Mouse (Mus musculus) cerebellum, postnatal 14 days (tissue): ENCODE results near the gene Gemin5.
"Not testable (repeated sequence)": the region's sequence is repeated elsewhere in the genome, so short reads cannot be mapped to it uniquely, and the experiment has no call there.

Source experiments
- DNase-seq, 2 experiments: peaks; one replicate each; pipeline ENCODE4 v3.0.0; 2021; ENCODE audit warnings: mixed read lengths in 2 of 2

Gemin5 gene

DNA sequence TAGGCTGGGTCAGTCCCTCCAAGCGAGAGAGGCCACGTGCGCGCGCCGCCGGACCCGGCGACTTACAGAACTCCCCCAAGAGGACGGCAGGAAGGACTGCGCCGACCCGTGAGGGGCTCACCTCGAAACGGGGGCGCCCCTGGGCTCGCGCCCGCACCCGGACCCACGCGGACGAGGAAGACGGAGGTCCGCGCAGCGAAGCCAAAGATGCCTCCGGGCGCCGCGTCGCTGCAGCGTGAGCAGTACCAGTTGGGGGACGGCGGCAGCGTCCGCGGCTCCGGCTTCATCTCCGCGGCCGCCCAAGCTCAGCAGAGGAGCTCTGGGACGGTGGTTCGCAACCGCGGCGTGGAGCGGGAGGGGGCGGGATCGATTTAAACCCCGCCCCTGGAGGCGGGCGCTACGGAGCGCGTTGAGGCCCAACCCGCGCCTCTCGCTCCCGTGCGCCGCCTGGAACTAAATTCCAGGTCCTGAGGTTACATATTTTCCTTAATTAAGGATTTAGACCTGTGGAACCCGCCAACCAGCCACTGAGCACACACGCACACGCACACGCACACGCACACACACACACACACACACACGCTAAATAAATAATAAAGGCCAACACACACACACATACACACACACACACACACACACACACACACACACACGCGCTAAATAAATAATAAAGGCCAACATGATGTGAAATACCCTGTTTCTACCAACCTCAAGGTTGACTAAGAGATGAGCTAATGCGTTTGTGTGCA, at the start of gene Gemin5:
Gene Gemin5, minus strand, starts transcription at position 373 of the 749 bp plus-strand sequence.
- DNase-seq = peak; percentile 92 to 93

DNA sequence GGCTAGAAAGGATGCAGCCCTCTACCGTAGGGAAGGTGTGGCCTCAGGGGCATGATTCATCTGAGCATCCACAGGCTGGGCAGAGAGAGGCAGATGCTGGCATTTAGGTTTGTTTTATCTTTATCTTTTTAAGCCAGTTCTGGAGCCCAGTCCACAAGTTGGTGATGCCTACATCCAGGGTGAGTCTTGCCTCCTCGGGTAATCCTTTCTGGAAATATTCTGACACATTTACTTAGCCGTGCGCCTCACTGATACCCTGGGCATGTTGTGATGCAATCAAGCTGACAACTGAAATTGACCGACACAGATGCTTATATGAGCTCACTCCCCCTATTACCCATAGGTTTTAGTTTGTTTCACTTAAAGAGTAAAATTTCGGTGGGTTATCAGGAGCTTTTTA, 48.5 kb upstream of the Gemin5 start:
- DNase-seq = no peak

DNA sequence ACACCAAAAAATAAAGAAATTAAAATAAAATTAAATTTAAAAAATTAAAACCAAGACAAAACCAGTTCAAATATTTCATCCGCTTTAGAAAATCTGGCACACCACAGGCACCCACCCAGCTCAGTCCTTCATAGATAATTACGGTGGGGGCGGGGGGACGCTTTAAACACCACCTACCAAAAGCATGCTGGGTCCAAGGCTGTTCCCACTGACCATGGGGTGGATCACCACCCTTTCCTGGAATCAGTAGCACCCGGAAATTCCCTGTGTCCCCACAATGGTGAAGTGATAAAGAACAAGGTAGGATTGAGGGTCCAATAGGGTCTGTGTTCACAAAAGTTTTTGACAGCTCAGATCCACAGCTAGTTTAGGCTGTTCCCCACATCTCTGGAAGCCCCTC, 47.5 kb upstream of the Gemin5 start:
- DNase-seq = no peak

DNA sequence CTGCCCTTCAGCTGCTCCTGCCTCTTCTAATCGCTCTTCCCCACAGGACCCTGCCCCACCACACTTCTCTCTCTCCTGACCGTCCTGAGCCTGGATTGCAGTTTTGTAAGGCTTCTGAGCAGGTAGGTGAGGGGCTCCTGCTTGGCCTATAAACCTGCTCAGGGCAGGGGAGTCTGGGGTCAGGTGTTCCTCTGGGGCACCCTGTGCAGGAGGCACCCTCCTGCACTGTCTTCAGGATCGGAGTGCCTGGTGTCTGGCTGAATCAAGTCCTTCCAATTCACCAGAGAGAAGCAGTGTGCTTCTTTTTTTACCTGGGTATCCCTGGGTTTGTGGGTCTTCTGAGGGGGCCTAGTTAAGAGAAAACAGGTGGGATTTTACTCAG, 46.7 kb upstream of the Gemin5 start:
- not testable (repeated sequence) for DNase-seq

DNA sequence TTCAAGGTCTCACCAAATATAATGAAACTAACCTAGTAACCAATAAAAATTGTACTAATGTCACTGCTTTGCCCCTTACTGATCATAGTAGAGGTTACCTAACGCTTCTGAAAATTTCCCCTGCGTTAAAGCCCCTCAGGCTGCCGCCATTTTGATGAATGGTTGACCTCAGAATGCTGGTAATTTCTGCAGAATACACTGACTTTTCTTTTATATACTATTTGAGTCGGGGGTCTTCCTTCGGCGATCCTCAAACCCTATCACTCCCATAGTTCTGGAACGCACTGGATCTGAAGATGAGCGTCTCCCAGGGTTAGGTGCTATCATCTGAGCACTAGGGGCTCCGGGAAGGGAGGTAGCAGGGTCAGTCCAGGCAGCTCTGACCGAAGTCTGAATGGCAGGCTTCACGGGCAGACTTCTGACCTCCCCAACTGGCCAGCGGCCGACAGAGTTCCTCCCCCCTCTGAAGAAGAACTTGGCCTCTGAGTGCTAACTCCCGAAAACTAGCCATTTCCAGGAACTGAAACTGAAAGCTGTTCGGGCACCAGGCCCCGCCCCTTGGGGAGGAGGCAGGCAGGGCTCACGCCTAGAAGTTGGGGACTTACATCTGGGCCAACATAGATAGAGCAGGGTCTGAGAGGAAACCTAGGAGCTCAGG, 46.2 kb upstream of the Gemin5 start:
- DNase-seq = peak in 1 of 2 experiments; percentile 17

DNA sequence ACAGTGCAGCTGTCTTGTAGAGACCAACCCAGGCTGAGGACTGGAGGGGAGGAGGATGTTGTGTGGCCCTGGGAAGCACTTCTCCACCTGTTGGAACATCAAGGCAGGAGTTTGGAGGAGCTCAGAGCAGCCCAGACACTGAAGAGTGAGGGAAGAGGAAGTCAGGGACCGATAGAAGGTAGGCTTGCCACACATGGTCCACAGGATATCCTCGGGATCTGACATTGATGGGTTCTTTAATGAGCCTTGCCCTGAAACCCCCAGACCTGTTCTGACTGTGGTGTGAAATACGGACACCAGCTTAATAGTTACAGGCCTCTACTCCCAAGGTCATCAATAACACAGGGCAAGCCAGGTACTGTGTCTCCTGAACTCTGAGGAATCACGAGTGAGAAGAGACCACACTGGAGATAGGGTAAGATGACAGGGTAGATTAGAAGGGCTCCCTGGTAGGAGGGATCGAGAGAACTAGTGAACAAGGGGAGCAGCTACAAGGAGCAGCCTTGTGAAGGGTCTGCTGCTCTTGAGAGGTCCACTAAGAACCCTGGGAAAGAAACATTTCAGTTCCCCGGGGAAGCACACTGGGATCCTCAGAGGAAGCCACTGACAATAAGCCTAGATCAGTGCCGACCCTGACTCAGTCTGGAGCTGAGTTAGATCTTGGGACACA, 45.5 kb upstream of the Gemin5 start:
- DNase-seq = no peak

DNA sequence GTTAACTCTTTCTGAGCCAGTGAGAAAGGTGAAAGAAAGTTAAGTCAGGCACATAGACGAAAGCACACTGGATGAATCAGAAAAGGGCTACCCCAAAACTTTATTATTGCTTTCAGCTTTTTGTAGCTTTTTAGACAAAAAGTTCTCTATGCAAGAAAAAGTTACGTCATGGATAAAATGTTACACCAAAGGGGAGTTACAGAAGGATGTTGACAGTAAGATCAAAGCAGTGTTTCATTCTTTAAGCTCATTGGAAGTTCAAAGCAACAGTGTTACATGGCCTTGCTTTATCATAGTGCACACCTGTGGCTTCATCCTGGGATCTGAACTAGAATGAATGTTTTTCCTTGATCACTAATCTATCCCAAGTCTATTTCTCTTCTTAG, 43.3 kb upstream of the Gemin5 start:
- DNase-seq = no peak

DNA sequence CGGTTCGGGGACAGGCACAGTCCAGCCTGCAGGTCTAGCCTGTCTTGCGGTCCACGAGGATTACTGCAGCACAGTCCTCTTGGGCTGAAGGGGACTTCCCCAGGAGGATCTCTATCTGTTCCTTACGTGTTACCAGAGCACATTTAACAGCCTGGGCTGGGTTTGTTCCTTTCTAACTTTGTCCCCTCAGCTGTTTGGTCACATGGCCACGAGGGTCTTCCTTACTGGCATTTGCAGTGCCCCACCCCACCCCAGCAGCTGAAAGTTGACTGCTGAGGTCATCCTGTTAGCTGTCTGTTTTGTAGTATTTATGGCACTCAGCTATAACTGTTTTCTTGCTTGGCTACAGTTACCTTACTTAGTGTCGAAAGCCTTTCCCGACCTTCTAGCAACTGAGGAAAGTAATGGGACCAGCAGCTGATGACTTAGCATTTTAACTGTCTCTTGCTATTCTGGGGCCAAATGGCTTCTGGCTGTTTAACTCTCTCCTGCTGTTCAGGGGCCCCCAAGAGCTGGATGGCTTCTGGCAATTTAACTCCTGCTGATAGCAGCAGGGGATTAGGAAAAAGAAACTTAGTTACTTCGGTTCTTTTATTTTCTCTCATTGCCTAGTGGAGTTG, 42.8 kb upstream of the Gemin5 start:
- no peak for DNase-seq

DNA sequence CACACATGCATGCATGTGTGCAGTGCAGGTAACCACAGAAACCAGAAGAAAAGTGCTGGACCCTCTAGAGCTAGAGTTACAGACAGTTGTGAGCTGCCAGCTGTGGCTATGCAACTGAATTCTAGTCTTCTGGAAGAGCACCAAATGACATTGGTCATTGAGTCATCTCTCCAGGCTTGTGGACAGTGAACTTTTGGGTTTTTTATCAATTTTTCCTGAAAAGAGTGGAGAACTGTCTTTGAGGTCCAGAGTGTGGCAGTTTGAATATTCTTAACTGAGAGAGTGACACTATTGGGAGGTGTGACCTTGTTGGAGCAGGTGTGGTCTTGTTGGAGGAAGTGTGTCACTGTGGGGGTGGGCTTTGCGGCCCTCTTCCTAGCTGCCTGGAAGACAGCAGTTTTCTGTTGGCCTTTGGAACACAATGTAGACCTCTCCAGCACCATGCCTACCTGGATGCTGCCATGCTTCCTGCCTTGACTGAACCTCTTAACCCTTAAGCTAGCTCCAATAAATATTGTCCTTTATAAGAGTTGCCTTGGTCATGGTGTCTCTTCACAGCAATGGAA, 42.1 kb upstream of the Gemin5 start:
- no peak for DNase-seq

DNA sequence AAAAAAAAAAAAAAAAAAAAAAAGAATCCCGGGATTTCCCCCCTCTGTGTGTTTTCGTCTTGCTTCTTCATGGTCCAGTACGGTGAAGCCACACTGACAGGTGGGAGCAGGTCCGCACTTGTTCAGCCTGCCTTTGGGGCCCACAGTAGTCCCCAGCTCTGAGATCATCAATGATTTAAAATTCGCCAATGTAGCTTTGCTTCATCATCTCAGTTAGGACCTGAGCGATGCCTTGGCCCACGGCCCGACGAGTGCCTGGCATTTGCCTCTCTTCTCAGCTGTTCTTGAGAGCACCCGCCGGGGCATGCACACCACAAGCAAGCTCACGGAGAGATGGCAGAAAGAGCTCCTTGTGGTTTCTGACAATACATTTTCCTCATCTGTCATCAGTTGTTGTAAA, 32.7 kb upstream of the Gemin5 start:
- peak; percentile 45 to 51 for DNase-seq

DNA sequence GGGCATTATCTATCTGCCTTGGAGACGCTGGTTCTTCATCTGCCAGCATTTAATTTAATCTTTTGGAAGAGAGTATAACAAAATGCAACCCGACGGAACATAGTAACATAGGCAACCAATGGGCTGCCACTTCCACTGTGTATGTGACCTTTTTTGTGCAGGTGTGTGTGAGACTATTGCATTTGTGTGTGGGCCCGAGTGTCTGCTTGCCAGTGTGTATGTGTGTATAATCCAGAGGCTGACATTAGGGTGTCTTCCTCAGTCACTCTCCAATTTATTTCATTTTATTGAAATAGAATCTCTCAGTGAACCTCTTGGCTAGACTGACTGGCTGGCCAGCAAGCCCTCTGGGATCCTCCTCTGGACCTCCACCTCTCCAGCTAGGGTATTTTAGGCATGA, 31.9 kb upstream of the Gemin5 start:
- DNase-seq = no peak

DNA sequence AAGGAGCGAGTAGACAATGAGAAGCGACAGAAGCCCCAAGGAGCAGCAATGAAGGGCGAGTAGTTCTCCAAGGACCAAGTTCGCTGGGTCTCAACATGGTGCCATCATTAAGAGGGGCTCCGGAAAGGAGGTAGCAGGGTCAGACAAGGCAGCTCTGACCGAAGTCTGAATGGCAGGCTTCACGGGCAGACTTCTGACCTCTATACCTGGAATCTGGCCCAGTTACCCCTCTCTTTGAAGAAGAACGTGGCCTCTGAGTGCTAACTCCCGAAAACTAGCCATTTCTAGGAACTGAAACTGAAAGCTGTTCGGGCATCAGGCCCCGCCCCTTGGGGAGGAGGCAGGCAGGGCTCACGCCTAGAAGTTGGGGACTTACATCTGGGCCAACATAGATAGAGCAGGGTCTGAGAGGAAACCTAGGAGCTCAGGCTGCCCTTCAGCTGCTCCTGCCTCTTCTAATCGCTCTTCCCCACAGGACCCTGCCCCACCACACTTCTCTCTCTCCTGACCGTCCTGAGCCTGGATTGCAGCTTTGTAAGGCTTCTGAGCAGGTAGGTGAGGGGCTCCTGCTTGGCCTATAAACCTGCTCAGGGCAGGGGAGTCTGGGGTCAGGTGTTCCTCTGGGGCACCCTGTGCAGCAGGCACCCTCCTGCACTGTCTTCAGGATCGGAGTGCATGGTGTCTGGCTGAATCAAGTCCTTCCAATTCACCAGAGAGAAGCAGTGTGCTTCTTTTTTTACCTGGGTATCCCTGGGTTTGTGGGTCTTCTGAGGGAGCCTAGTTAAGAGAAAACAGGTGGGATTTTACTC, 31.1 kb upstream of the Gemin5 start, which contains the start of the genes Igtp and Irgm2:
Gene Igtp, plus strand, starts transcription at position 328 of the 809 bp plus-strand sequence.
Gene Irgm2, plus strand, starts transcription at position 390 of the 809 bp plus-strand sequence.
- DNase-seq = peak; percentile 28 to 43

DNA sequence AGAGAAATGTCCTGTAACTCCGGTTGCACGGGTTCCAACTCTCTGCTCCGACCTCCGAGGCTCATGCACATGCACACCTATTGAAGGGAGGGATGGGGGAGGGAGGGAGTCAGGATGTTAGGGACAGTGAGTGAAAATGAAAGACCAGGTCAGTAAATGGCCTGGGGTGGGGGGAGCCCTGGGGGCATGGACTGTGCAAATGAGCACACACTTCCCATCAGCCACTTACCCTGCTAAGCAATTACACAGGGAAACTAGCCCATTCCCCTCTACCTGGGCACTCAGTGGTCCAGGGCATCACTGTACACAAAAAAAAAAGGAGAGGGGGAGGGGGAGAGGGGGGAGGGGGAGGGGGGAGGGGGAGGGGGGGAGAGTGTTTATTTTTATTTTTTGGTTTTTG, 30.3 kb upstream of the Gemin5 start:
- DNase-seq = no peak

DNA sequence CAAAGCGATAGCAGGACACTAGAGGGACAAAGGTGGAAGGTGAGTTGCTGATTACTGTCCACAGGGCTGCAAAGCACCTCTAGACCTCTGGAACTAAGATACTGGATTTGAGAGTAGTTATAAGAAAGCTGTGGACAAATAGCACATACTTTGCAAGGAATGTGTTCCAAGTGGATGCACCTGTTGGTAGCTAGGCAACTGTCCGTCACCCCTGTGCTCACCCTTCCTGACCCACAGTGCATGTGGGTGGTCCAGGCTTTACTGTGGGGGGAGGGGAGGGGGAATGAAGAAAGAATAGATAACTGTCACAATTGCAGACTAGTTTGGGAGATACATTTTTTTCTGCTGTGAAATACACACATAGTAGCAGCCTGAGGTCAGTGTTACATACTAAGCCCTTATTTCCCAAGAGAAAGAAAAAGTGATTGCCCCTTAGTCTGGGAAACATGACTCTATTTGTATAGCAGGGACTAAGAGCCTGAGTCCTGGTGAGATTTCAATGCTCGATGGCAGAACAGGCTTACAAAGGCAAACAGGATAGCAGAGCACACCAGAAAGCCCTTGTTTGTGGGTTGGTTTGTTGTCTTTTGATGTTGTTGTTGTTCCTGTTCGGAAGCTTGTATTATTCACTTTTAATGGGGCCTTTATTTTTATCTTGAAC, 25.7 kb upstream of the Gemin5 start:
- no peak for DNase-seq

DNA sequence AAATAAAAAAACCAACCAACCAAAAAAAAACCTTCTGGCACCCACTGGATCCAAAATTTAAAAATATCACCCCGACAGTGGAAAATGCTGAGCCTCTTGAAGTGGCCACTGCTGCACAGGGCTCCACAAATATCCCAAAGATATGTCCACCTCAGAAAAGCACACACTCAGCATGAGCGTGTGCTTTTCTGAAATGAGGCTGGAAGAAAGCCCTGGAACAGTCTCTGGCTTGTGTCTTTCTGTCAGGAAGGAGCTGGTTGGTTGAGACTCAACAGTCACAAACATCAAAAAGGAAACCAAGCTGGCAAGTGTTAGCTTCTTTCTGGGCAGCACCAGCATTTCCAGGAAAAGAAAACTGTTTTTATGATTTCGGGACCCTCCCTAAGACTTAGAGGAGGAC, 25.0 kb upstream of the Gemin5 start:
- DNase-seq = no peak

DNA sequence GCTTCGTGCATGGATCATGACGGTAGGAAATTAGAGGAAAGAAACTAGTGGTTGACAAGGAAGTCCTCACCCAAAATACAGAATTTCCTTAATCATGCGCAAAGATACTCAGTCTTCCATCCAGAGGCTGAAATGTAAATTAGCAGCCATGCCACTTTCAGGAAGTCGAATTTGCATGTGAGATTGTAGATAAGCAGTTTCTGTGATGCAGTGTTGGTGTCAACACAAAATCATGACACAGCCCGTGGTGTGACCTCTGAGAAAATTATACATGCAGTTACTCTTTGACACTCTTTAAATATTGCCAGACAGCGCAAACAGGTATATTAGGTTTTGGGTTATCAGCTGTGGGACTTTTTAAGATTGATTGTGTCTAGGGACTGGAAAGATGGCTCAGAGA, 21.3 kb upstream of the Gemin5 start:
- DNase-seq = no peak

DNA sequence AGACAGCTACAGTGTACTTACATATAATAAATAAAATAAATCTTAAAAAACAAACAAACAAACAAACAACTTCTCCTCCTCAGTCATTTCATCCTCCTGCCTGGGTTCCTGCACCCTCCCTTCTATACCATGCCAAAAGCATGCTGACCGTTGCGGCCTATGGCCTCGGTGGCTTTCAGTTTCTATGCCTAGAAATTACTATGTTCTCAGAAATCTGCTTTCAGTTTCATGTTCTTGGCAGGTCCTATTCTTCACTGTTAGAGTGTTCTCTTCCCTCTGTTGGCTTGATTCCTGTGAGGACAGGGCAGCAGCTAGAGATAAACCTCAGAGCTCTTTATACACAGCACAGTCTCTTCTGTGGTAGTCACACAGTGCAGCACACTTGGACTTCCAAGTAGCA, 15.2 kb upstream of the Gemin5 start:
- no peak for DNase-seq

DNA sequence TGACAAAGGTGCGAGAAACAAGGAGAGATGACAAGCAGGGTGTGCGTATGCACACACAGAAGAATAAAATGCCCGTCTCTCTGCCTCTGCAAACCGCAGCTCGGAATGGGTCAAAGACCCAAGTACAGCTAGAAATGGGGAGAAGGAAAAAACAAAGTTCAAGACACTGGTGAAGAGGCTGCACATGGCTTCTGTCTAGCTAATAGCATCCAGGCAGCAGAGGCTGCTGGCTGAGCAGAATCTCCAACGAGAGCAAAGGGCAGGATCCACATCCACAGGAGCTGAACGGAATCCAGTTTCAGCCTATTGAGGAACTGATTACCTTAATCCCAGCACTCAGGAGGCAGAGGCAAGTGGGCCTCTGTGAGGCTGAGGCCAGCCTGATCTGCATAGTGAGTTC, 12.4 kb upstream of the Gemin5 start:
- no peak for DNase-seq

DNA sequence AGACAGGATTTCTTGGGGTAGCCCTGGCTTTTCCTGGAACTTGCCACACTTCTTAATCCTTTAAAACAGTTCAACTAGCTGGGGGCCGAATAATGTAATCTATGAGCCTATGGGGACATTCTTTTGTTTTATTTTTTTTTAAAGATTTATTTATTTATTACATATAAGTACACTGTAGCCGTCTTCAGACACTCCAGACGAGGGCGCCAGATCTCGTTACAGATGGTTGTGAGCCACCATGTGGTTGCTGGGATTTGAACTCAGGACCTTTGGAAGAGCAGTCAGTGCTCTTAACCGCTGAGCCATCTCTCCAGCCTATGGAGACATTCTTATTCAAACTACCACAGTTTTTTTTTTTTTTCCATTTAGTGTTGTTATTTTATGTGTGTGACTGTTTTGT, 11.6 kb upstream of the Gemin5 start:
- DNase-seq = not testable (repeated sequence)

DNA sequence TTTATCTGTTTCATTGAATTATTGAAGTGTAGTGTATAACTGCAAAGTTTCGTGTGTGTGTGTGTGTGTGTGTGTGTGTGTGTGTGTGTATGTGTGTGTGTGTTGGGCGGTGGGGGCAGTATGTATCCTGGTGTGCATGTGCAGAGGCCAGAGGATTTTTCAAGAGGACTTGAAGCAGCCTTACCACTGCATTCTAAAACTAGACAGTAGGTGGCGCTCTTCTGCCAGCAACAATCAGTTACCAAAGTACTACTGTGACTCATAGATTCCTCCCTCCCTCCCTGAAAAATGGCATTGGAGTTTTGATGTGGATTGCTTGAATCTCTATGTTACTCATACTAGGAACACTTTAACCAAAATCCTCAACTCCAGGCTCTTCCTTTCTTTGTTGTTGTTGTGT, 11.2 kb upstream of the Gemin5 start:
- DNase-seq = peak; percentile 81 to 86

DNA sequence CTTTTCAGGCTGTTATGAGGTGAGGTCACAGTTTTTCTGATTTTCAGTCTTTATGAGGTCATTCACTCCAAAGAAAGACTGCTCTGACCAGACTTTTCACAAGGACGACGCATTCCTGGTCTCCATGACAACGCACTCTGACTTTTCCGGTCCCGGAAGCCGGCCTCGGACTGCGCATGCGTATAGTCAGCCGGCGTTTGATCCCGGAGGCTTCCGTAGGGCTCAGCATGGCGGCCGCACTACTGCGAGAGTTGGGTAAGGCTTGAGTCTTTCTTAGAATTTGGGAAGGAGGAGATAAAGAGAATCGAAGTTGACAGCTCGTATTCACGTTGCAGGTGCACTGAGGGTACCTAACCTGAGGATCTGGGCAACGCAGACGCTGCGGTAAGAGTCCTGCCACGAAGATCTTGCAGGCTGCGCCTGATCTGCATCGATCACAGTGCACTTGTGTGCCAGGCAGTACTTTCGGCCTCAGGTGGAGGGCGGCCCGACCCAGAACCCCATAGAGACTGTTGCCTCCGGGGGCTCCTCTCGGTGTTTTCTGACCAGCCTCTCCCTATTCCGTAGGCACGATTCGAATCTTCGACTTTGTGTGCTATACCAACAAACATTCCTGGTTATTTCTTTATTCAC, 3.2 kb upstream of the Gemin5 start, which contains the start of gene Mrpl22:
Gene Mrpl22, plus strand, starts transcription at position 203 of the 633 bp plus-strand sequence.
- peak; percentile 97 to 98 for DNase-seq
